Mouse (Mus musculus) G1E (cell line): ENCODE measurements around the gene Flt3l. TPM values are rescaled to one million over a fixed set of nuclear protein-coding genes. Genes with fewer than 3 reads are reported as not detected.
"Not testable (repeated sequence)": the region's sequence is repeated elsewhere in the genome, so short reads cannot be mapped to it uniquely, and the experiment has no call there.

Experiments
- ATAC-seq: 2 replicates; pipeline ENCODE4 v1.8.0; 2016; ENCODE audit warnings: mild to moderate bottlenecking; ENCODE audit not compliant: insufficient number of reproducible peaks, poor library complexity, low FRiP score, severe bottlenecking; ENCODE audit errors: extremely low read depth
- DNase-seq: peaks from one replicate; pipeline ENCODE4 v3.0.0; 2012; ENCODE audit warnings: low spot score
- H3K27me3 ChIP-seq: 2 replicates; pipeline ENCODE4 v1.6.1; 2012; ENCODE audit warnings: mild to moderate bottlenecking, low read length, inconsistent platforms; ENCODE audit not compliant: insufficient read depth
- H3K36me3 ChIP-seq: replicated peaks from 2 replicates; pipeline ENCODE3; 2012; ENCODE audit warnings: mild to moderate bottlenecking, inconsistent platforms
- H3K4me1 ChIP-seq: 2 replicates; pipeline ENCODE4 v1.6.1; 2012; ENCODE audit warnings: low read depth, low read length, inconsistent platforms, mixed read lengths; ENCODE audit not compliant: insufficient read depth
- H3K4me3 ChIP-seq: 2 replicates; pipeline ENCODE4 v1.5.1; 2012; ENCODE audit warnings: low read depth, mild to moderate bottlenecking, inconsistent platforms, low read length, moderate library complexity, mixed read lengths
- H3K9me3 ChIP-seq: replicated peaks from 2 replicates; pipeline ENCODE4 v1.6.1; 2012; ENCODE audit warnings: inconsistent platforms
- CTCF ChIP-seq: IDR thresholded peaks from 2 replicates; pipeline ENCODE4 v1.5.1; 2012; ENCODE audit warnings: low read depth, low read length, inconsistent platforms, mixed read lengths
- GATA1 ChIP-seq: IDR thresholded peaks from 2 replicates; pipeline ENCODE4 v1.6.1; 2012; ENCODE audit warnings: borderline replicate concordance, low read length, inconsistent platforms, mixed read lengths
- GATA2 ChIP-seq: IDR thresholded peaks from 2 replicates; pipeline ENCODE4 v1.6.1; 2012; ENCODE audit warnings: low read depth, low read length, inconsistent platforms, borderline replicate concordance
- POLR2AphosphoS5 ChIP-seq: IDR thresholded peaks from 2 replicates; pipeline ENCODE4 v1.6.1; 2012; ENCODE audit warnings: low read depth, low read length, inconsistent platforms; ENCODE audit not compliant: insufficient replicate concordance
- TAL1 ChIP-seq: conservative IDR thresholded peaks from 2 replicates; pipeline ENCODE4 v1.6.1; 2012; ENCODE audit warnings: low read depth, low read length, inconsistent platforms, mixed read lengths
- polyA plus RNA-seq: library from polyadenylated mRNA; stranded (reverse); fragments of >175 nt; gene quantifications from 2 replicates; pipeline ENCODE4 v1.2.3, GENCODE M21; 2012
- total RNA-seq, 2 experiments: library from RNA; stranded (forward) in 1 of 2; stranded (reverse) in 1 of 2; fragments of 200-1000 nt in 1 of 2; fragments of >200 nt in 1 of 2; fragmentation: Nextera tagmentation in 1 of 2; gene quantifications; 2 replicates each; pipeline ENCODE4 v1.2.3; 2014 to 2017

Gene Flt3l
- total and polyA plus RNA-seq, 3 experiments: 38.8 to 75.7 (median 41.0) TPM

DNA sequence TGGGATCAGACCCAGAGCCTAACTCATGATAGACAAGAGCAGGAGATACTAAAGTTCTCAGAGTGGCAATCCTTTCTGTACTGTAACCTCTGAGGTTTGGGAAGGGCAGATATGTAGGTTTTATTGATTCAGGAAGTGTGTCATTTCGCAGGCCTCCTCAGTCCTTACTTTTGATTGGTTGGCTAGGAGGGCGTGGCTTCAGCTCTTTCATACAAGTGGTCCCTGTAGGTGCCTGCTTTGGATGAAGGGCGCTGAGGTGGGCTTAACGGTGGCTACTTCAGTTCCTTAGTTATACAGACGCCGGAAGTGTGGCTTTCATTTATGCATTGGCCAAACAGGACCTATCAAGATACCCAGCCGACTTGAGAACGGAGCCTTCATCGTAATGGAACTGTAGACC lies 19.4 kb upstream of the Flt3l start:
- Histone ChIP-seq H3K27me3 (no peaks in the 10 kb centered on the region), H3K4me3 (peak overlapping the region; percentile 47; the same call in 1 of the 2 replicates), H3K36me3 (peaks cover 69% of the 10 kb centered on the region), H3K4me1 (peaks cover 42% of the 10 kb centered on the region), H3K9me3 (no peaks in the 10 kb centered on the region)
- ATAC-seq (peak; percentile 65), DNase-seq (peak; percentile 70)
- TF ChIP-seq GATA2: no peak
- no peak for TF ChIP-seq POLR2AphosphoS5
- TF ChIP-seq TAL1: no peak
- no peak for TF ChIP-seq CTCF
- TF ChIP-seq GATA1: no peak

DNA sequence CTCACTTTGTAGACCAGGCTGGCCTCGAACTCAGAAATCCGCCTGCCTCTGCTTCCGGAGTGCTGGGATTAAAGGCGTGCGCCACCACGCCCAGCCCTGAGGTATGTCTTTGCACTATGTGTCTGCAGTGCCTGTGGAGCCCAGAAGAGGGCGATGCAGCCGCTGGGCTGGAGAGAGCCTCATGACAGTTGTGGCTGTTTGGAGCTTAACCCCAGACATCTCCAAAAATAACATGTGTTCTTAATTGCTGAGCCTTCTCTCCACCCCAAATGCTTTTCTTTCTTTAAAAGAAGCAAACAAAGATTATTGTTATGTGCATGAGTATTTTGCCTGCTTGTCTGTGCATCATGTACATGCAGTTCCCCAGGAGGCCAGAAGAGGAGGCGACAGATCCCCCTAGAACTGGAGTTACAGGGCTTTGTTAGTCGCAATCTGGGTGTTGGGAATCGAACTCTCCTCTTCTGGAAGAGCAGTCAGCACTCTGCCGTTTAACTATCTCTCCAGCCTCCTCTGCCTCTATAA lies 18.8 kb upstream of the Flt3l start:
- no peak for DNase-seq
- peak; percentile 25; the same call in 1 of the 2 replicates for ATAC-seq
- H3K27me3 ChIP-seq: no peaks in the 10 kb centered on the region
- no peaks in the 10 kb centered on the region for H3K9me3 ChIP-seq
- TF ChIP-seq POLR2AphosphoS5 (no peak), TAL1 (no peak), CTCF (peak; percentile 57)
- peaks cover 69% of the 10 kb centered on the region for H3K36me3 ChIP-seq
- peaks cover 48% of the 10 kb centered on the region for H3K4me1 ChIP-seq
- H3K4me3 ChIP-seq: peak overlapping the region; percentile 81

GRCm38 (mm10) chr7:45154096-45154992 lies 18.1 kb upstream of the Flt3l start, which contains the start of the genes Pih1d1 and Aldh16a1:
Gene Pih1d1, plus strand, starts transcription at chr7:45154303.
Gene Aldh16a1, minus strand, starts transcription at chr7:45154584.
- H3K4me3 ChIP-seq: peak within 1 kb of the TSS; percentile 81
- H3K27me3 ChIP-seq: no peaks in the 10 kb centered on the region
- peaks cover 69% of the 10 kb centered on the region for H3K36me3 ChIP-seq
- H3K4me1 ChIP-seq: peaks cover 49% of the 10 kb centered on the region
- DNase-seq: peak; percentile 86
- no peaks in the 10 kb centered on the region for H3K9me3 ChIP-seq
- ATAC-seq: peak; percentile 75
- TF ChIP-seq GATA1 (no peak), CTCF (no peak), POLR2AphosphoS5 (no peak), TAL1 (no peak), GATA2 (no peak)

DNA sequence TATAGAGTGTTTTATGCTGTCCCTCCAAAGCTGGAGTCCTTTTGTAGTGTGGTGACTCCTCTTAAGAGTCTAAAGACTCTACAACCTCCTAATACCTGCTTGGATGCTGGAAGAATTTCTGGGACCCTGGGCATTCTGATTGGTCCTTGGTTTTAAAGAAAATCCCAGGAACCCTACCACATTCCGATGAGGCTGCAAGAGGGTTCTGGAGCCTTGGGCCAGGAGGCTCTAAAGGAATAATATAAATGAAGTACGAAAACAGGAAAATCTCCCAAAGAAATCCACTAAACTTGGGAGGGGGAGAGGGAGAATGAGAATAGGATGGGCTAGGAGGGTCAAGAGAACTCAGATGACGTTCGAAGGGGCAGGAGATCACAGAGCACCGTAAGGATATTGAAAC lies 17.4 kb upstream of the Flt3l start:
- Histone ChIP-seq H3K27me3 (no peaks in the 10 kb centered on the region), H3K4me1 (peaks cover 47% of the 10 kb centered on the region), H3K36me3 (peaks cover 69% of the 10 kb centered on the region), H3K9me3 (no peaks in the 10 kb centered on the region), H3K4me3 (peak overlapping the region; percentile 81)
- TF ChIP-seq POLR2AphosphoS5 (no peak), CTCF (no peak), GATA2 (no peak), TAL1 (no peak), GATA1 (no peak)
- DNase-seq: no peak
- ATAC-seq: no peak

DNA sequence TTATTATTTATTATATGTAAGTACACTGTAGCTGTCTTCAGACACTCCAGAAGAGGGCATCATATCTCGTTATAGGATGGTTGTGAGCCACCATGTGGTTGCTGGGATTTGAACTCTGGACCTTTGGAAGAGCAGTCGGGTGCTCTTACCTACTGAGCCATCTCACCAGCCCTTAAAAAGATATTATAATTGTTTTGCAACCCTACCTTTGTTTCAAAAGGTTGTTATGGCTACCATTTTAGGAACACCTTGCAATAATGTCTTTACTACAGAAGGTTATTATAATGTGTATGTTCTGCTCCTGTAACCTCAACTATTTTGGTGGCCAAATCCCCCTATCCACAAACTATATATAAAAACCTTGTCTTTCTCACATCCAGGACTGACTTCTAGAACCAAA lies 16.8 kb upstream of the Flt3l start:
- ATAC-seq, DNase-seq: not testable (repeated sequence)
- H3K4me3 ChIP-seq: peak overlapping the region; percentile 81; the same call in 1 of the 2 replicates

DNA sequence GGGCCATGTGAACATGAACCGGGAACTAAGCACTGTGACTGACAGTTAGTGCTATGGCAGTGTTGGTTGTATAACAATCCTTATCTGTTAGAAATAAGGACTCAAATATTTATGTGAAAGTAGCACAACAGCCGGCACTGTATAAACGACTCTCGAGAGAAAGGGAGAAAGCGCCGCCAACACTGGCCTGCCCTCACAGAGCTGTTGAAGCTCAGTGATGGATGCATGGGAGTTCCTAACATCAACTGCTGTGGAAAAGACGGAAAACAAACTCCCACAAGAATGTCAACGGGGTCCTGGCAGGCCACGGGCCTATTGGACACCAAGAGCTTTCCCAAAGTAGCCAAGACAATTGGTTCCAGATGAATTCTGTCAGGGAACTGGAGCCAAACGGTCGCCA lies 15.1 kb upstream of the Flt3l start:
- no peak for DNase-seq
- peaks cover 37% of the 10 kb centered on the region for H3K4me1 ChIP-seq
- no peaks in the 10 kb centered on the region for H3K9me3 ChIP-seq

More for the DNA sequence above, 16.8 kb upstream of the Flt3l start:
- Histone ChIP-seq H3K4me1 (peaks cover 45% of the 10 kb centered on the region), H3K36me3 (peaks cover 69% of the 10 kb centered on the region)
- not testable (repeated sequence) for H3K27me3 ChIP-seq, H3K9me3 ChIP-seq

More for the DNA sequence above, 15.1 kb upstream of the Flt3l start:
- TF ChIP-seq GATA2: no peak
- TF ChIP-seq CTCF: no peak
- TF ChIP-seq POLR2AphosphoS5: no peak
- TF ChIP-seq GATA1: no peak
- TF ChIP-seq TAL1: no peak
- Histone ChIP-seq H3K36me3 (peaks cover 70% of the 10 kb centered on the region), H3K4me3 (no peak overlapping the region), H3K27me3 (no peaks in the 10 kb centered on the region)
- no peak for ATAC-seq
